Mouse (Mus musculus) layer of hippocampus, postnatal 25 days (tissue): ENCODE results near the gene Prkce. TPM values are rescaled to one million over a fixed set of nuclear protein-coding genes. Genes with fewer than 3 reads are reported as not detected.

Source experiments
- DNase-seq, 2 experiments: peaks; one replicate each; pipeline ENCODE4 v3.0.0; 2022; ENCODE audit warnings: mixed read lengths in 2 of 2, low spot score in 1 of 2; ENCODE audit errors: extremely low spot score in 1 of 2
- total RNA-seq, 2 experiments: library from RNA; stranded (reverse); gene quantifications; 2 replicates each; pipeline ENCODE4 v1.2.3; 2021

The Prkce gene
- total RNA-seq, 2 experiments from 2014 or later: 388 to 432 TPM

DNA sequence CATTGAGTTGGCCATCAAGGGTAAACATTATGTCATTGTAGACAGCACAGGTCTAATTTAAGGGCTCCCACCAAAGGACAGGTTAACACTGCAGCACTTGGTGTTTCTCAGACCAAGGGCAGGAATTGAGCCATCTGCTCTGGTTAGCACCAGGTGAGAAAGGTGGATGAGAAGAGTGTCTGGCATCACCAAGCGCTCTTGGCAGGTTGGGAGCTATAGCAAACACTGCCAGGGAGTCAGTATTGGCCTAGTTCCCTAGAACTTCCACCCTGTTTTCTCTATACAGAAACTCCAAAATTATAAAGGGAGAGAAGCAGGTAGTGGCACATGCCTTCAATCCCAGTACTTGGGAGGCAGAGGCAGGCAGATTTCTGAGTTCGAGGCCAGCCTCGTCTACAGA, 479.6 kb downstream of the Prkce start:
- no peak for DNase-seq

DNA sequence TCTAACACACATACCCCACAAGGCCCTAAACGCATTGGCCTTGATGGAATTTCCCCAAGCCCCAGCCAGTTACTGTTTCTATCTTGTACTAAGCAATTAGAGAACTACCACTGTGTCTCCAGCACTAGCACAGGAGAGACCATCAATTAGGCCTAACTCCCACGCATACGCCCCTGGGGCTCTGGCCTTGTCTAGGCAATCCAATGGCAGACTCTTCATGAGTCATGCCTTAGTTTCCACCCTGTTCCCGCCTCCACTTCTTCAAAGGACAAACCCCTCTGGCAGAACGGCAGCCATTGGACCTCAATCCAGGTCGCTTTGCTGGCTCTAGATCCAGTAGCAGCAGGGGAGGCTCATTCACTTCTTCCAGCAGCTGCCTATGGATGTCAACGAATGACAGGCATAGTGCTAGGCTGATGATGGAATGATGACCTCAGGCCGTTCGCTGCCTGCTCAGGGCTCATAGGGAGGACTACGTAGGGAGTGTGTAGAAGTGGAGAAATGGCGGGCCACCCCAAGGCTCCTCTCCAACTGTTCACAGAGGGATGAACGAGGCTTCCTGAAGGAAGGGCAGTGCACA, 481.4 kb downstream of the Prkce start:
- DNase-seq: no peak

DNA sequence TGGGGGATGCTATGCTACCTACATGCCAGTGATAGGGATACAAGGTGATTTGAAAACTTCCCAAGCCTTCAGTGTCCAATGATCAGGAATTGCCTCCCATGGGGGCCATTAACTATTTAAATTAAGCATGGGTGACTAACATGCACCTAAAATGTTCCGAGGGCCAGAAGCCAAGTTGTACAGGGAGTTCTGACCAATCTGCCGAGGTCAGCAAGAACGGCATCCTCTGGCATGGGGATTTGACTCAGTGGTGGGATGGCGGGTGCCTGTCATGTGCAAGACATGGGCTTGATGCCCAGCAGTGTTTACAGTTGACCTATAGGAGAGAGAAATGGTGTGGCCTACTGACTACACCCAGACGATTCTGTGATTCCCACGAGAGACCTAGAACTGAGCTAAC, 482.7 kb downstream of the Prkce start:
- no peak for DNase-seq

DNA sequence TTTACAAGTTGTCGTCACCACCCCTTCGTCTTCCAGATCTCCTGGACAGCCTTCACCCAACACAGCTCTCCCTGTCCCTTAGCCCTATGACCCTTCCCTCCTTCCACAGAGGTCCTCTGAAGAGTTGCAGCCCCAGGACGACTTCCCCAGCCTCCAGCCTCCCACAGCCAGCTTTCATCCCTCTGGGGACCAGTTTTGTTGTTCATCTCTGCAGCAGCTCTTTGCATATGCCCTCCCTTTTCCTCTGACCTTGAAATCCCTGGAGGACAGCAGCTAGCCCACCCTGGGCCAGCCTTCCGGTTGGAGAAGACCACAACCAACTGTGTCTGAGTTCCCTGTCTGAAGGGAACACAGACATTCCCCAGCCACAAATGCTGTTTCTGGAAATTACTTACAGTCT, 483.5 kb downstream of the Prkce start:
- DNase-seq: no peak

DNA sequence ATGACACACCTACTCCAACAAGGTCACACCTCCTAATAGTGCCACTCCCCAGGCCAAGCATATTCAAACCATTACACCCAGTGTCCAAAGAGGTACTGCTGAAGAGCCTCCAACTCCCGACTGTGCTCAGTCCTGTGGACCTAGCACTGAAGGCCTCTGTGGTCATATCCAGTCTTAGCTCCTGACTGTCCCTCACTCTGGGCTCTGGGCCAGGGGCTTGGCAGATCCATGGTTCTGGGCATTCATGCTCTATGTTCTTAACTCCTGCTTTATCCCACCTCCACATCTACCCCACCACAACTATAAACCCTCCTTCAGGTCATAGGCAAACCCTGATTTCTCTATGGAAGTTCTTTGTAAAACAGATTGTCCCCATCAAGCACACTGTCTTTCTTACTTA, 485.2 kb downstream of the Prkce start:
- no peak for DNase-seq

DNA sequence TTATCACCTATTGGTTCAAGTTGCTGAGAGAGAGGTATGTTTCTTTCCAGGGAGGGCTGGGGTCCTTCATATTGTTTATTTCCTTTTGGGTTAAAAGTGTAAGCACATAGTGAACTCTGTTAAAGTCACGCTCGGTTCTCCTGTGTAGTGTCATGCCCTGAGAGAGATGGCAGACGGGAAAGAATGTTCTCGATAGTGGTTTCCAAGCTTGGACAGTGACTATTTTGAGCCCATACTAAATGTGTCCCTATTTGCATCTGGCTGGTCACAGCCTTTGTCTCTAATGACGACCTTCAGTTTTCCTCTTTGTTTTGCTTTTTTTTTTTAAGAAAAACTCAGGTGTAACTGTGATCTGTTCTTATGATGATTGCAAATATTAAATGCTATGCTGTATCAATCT, 488.8 kb downstream of the Prkce start:
- no peak for DNase-seq

DNA sequence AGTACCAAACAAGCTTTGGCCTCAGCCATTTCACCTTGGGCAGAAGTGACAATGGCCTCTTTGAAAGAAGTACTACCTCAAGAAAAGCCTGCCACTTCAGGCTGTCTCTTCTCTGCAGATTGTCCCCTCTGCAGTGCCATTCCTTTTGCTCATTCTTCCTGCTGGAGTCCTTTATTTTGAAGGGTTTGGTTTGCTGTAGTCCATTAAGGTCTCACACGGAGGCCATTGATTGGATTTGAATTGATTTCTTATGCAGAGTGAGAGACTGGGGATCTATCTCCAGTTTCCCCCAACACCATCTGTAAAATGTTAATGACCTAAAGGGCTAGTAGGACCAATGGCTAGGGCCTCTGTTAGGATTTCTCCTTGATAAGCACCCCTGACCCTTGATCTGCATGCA, 494.7 kb downstream of the Prkce start:
- DNase-seq: no peak

DNA sequence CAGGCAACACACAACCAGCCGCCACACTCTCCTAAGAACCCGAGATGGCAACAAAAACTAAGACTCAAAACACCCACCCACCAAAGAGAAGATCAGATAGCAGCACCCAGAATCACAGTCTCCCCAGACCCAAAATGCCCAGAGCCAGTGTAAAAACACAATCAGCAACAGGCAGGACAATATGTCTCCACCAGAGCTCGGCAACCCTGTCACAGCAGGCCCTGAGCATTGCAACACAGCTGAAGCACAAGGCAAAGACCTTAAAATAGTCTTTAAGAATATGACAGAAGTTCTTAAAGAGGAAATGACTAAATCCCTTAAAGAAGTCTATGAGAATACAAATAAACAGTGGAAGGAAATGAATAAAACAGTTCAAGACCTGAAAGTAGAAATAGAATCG, 495.9 kb downstream of the Prkce start:
- no peak for DNase-seq

DNA sequence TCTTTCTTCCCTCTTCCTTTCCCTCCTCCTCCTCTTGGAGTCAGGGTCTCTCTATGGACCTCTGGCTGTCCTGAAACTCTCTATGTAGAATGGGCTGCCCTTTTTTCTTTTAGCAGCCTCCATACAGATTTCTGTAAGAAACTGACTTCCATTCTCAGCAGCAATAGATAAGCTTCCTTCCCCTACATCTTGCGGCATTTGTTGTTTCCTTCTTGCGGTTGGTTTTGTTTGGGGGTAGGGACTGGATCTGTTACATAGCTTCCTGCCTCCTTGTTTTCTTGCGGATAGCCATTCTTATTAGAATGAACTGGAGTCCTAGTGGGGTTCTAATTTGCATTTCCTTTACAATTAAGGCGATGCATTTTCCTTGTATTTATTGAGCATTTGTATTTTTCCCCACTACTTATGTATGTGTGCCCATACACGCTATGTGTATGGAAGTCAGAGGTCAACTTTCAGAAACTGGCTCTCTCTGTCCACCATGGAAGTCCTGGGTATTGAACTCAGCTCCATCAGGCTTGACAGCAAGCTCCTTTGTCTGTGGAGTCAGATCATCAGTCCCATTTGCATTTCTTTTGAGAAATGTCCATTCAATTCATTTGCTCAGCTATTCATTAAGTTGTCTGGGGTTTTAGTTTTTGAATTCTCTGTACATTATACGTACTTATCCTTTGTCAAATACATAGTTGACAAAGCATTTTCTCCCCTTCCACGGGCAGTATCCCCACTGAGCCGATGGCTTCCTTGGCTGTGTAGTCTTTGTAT, 500.4 kb downstream of the Prkce start:
- DNase-seq: no peak

DNA sequence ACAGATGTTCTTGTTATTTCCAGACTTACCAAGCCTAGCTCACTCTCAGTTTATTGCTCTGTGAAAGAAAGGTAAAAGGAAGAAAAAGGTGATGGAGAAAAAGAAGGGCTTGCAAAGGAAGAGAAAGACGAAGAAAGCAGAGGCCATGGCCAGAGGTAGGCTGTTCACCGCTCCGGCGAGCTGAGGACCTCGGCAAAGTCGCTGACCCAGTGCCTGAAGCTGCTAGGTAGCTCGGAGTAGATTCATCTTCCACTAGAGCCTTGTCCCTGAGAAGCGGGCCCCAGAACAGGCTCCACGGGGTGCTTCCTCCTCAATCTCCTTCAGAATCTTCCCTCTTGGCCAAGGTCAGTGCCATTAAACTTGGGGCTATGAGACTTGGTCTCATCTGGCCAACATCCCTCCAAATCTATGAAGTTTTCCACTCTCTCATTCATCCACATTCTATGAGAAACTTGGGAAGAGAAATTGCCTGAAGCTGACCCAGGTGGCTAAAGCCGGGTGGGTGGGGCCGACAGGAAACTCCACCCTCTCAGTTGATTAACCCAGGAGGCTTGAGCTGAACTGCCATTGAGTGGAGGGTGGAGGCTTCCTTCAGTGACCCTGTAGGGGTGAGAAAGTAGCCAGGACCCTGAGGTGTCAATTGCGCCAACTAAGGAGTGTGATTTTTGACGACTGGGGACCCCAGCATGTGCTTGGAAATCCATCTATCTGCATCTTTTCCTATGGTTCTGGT, 502.2 kb downstream of the Prkce start:
- no peak for DNase-seq

DNA sequence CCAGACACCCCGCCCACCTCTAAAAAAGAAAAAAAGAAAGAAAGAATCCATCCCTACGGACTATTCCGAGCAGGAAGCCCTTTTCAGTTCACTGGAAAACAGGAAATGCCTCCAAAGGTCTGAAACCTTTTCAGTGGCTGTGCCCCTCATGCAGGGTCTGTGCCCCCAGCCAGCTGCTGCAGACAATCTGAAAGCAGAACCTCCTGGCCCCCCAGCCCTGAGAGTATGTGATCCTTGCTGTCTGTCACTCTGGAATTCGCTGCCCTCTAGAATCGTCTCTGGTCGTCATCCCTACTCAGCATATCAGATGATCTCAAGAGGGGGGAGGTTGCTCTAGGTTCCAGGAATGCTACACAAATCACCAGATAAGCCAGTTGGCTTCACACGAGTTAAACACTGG, 503.1 kb downstream of the Prkce start:
- no peak for DNase-seq

DNA sequence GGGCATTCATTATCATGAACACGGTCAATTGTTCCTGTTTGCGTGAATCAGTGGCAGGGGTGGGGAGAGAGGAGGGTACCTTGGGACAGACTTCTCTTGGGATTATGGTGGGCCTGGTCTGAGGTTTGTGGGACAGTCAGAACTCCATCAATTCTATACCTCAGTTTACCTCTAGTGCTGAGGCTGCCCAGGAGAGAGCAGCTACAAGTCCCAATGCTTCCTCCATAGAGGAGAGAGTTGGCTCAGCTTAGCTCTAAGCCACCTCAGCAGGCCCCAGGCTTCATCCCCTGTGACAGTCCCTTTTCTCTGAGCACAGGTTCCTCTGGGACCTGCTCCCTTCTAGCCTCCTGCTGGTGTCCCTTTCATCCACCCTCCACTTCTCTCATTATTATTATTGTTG, 507.4 kb downstream of the Prkce start:
- DNase-seq: no peak

DNA sequence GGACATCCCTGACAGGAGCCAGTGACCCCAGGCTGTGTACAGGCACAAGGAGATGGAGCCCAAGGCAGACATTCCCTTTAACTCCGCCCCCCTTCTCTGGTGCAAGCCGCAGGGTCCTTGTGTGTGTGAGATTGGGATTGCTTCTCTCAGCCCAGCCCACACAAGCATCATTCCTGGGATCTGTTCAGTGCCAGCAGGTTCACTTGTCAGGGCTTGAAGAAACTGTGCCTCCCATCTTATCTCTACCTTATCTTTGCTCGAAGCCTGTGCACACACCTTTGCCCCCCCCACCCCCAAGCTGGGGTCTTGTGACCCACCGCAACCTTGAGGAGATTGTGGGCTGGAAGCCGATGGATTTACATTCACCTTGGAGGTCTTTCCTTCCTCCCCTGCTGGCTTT, 508.8 kb downstream of the Prkce start:
- no peak for DNase-seq

DNA sequence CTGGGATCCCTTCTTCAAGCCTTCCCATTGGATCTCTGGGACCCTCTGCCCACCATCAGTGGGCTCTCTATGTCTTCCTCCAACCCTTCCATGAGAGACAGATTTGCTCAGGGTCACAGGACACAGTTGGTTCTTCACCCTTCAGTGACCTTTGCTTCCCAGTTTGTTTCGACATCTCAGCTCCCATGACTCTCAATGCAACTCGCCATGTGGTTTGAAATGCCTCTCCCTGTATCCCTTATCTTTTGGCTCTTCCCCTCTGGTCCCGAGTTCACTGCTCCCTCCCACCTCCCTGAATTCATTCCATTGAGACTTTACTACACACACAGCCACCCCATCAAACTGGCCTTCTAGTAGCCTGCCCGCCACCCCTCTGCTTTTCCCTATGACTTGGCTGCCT, 509.3 kb downstream of the Prkce start:
- no peak for DNase-seq

DNA sequence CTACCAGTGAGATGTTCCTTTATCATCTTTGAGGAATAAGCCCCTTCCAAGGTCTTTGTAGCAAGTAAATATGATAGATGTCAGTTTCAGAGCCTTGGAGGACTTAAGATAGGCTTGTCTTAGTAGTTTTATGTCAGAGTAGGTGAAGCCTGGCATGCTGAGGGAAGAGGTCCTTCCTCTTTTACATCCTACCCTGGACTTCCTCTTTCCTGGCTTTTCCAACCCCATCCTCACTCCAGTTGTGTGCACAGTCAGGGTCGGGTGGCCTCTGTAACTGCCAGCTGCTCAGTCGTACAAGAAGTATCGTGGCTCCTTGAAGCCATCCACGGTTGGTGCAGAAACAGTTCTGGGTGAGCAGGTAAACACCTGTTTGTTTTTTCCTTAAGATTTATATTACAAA, 517.7 kb downstream of the Prkce start:
- no peak for DNase-seq

DNA sequence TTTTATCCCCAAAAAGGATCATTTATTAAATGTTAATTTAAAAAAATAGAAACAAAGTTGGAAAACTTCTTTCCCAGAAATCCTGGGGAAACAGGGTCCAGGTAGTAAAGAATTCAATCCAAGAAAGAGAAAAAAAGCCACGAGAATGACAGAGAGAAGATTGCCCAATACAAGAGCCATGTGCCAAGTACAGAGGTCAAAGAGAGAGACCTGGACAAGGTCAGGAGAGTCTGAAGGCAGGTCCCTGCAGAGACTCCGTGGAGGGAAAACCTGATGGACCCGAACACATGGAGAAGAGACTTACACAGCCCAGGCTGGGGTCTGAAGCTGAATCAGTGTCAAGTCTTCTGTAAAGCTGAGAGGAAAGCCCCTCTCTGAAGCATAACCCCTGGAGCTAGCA, 519.4 kb downstream of the Prkce start:
- no peak for DNase-seq

DNA sequence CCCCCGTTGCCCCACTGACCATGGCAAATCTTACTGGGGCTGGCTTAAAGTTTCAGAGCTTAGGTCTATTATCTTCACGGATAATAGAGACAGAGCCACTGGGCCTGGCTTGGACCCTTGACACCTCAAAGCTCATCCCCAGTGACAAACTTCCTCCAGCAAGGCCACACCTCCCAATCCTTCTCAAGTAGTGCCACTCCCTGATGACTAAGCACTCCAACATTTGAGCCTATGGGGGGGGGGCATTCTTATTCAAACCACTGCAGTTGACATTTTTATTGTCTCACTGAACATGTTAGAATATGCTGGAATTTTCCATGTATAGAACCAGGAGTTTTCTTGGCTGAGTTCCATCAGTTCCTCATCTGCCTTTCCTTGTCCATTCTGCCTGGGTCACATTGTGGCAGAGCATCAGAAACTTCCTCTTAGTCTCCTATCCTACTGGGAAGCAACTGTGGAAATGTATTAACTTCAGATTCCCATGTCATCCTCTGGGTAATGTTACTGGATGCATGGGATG, 523.3 kb downstream of the Prkce start:
- no peak for DNase-seq

DNA sequence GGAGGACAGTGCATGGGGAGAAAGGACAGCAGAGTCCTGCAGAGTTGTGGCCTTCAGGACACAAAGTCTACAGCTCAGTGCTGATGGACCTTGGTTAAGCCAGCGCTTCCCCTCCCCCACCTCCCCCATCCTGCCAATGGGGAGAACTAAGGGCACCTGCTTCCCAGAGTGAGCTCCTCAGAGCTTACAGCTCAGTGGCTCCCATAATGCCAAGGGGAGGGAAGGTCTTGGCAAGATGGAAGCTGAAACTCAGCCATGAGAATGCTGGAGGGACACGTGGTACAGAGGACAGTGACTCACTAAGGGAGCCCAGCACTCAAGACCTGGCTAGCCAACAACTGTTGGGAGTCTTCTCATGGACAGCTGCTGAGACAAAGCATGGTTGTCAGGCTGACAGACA, 530.2 kb downstream of the Prkce start:
- DNase-seq: no peak

DNA sequence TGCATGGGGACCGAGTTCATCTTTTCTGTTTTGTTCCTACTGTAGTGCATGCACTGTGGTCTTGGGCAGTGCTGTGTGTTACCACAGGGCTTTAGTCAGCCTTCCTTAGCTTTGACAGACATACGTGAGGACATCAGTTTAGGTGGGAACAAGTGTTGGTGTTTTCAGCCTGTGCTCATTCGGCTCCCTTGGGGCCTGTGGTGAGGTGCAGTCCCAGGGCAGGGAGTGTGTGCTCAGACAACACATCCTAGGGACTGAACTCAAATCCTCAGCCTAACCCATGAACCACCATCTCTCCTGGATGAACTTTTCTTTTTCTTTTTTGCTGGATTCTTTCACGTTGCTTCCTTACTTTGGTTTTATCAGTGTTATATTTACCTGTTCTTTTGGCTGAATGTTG, 535.8 kb downstream of the Prkce start:
- no peak for DNase-seq

DNA sequence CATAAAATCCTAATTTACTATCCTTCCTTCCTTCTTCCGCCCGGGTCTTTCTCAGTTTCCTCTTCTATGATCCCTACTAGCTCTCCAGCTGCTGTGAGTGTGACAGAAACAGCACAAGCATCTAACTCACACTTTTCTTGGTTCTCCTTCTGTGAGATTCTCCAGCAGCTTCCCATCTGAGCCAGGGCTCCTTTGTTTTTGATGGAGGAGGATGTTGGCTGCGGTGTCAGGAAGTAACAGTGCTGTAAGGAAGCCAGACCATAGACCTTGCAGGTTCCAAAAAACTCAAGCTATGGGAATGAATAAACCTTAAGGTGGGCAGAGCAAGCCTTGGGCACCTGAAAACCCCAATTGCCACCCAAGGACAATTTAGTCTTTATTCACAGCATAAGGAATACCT, 537.7 kb downstream of the Prkce start:
- DNase-seq: no peak

DNA sequence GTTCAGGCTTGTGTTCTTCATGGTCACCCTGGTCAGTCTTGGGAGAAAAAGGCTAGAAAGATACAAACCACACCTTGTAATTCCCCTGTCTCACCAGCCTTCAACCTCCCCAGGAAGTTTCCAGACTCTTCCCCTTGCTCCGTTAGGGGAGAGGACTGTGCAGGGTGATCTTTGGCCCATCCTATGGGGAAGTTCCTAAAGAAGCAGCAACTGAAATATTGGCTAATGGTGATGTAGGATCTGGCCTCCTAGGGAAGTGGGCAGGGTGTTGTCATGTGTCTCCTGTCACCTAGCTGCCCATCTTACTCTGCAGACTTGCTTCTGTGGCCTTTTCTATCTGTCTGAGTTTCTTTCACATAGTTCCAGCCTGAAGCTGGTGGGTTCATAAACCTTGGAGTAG, 538.9 kb downstream of the Prkce start:
- DNase-seq: no peak
